Mouse (Mus musculus) myocyte (in vitro differentiated cells): ENCODE measurements around the gene Nup214. TPM values are rescaled to one million over a fixed set of nuclear protein-coding genes. Genes with fewer than 3 reads are reported as not detected.

Experiments used
- H3K27me3 ChIP-seq: one replicate; pipeline ENCODE4 v1.6.1; 2011; ENCODE audit not compliant: control insufficient read depth, insufficient read depth, insufficient read length
- H3K36me3 ChIP-seq: one replicate; pipeline ENCODE4 v1.6.1; 2011; ENCODE audit not compliant: control insufficient read depth, insufficient read depth
- H3K4me2 ChIP-seq: one replicate; pipeline ENCODE4 v1.6.1; 2011; ENCODE audit warnings: low read depth, control low read depth
- H3K4me3 ChIP-seq: one replicate; pipeline ENCODE4 v1.5.1; 2011; ENCODE audit warnings: mild to moderate bottlenecking, control low read depth, moderate library complexity
- H3K79me2 ChIP-seq: one replicate; pipeline ENCODE4 v1.6.1; 2011; ENCODE audit not compliant: control insufficient read depth, insufficient read depth
- H3ac ChIP-seq: one replicate; pipeline ENCODE4 v1.6.1; 2011; ENCODE audit not compliant: control insufficient read depth, insufficient read length
- CEBPB ChIP-seq: IDR thresholded peaks from 2 replicates; pipeline ENCODE4 v1.6.1; 2011; ENCODE audit warnings: mild to moderate bottlenecking, moderate library complexity; ENCODE audit not compliant: poor library complexity, insufficient read depth, severe bottlenecking
- E2F4 ChIP-seq: IDR thresholded peaks from one replicate; pipeline ENCODE4 v1.6.1; 2011; ENCODE audit warnings: mild to moderate bottlenecking, control low read depth, moderate library complexity; ENCODE audit not compliant: insufficient read depth
- MAX ChIP-seq: IDR thresholded peaks from one replicate; pipeline ENCODE4 v1.6.1; 2011; ENCODE audit warnings: low read depth, mild to moderate bottlenecking, control low read depth
- MYOD1 ChIP-seq, 3 experiments: IDR thresholded peaks; one replicate each; pipeline ENCODE4 v1.6.1; 2011; ENCODE audit warnings: control low read depth in 2 of 3, low read depth in 2 of 3, mild to moderate bottlenecking in 2 of 3, moderate library complexity in 1 of 3; ENCODE audit not compliant: insufficient read length in 2 of 3, control insufficient read depth in 1 of 3
- MYOG ChIP-seq, 3 experiments: IDR thresholded peaks; one replicate each; pipeline ENCODE4 v1.6.1; 2011; ENCODE audit warnings: control low read depth in 2 of 3, low read depth in 2 of 3, mild to moderate bottlenecking in 2 of 3; ENCODE audit not compliant: insufficient read length in 2 of 3, control insufficient read depth in 1 of 3, insufficient read depth in 1 of 3
- POLR2A ChIP-seq: IDR thresholded peaks from one replicate; pipeline ENCODE4 v1.6.1; 2011; ENCODE audit warnings: low read depth, mild to moderate bottlenecking, control low read depth, moderate library complexity; ENCODE audit not compliant: insufficient read length
- POLR2AphosphoS2 ChIP-seq: IDR thresholded peaks from one replicate; pipeline ENCODE4 v1.6.1; 2011; ENCODE audit warnings: low read depth, control low read depth; ENCODE audit not compliant: insufficient read length
- REST ChIP-seq: IDR thresholded peaks from one replicate; pipeline ENCODE4 v1.6.1; 2011; ENCODE audit warnings: mild to moderate bottlenecking, control low read depth, moderate library complexity; ENCODE audit not compliant: insufficient read depth, insufficient read length
- SRF ChIP-seq: IDR thresholded peaks from one replicate; pipeline ENCODE4 v1.6.1; 2011; ENCODE audit warnings: low read depth; ENCODE audit not compliant: control insufficient read depth, insufficient read length
- TCF12 ChIP-seq: IDR thresholded peaks from one replicate; pipeline ENCODE4 v1.6.1; 2011; ENCODE audit warnings: mild to moderate bottlenecking, control low read depth; ENCODE audit not compliant: poor library complexity, insufficient read depth, severe bottlenecking
- TCF3 ChIP-seq: IDR thresholded peaks from one replicate; pipeline ENCODE4 v1.6.1; 2011; ENCODE audit warnings: low read depth, control low read depth; ENCODE audit not compliant: insufficient read length
- USF1 ChIP-seq: IDR thresholded peaks from one replicate; pipeline ENCODE4 v1.6.1; 2011; ENCODE audit warnings: low read depth, mild to moderate bottlenecking, control low read depth, moderate library complexity
- polyA plus RNA-seq: library from polyadenylated mRNA; unstranded; fragments of >200 nt; fragmentation: generic; extraction: Trizol; gene quantifications from one replicate; pipeline ENCODE4 v1.2.1, GENCODE M21; 2012; ENCODE audit warnings: missing spikeins

The Nup214 gene
- polyA plus RNA-seq, 1 experiment = 26.3 TPM

DNA sequence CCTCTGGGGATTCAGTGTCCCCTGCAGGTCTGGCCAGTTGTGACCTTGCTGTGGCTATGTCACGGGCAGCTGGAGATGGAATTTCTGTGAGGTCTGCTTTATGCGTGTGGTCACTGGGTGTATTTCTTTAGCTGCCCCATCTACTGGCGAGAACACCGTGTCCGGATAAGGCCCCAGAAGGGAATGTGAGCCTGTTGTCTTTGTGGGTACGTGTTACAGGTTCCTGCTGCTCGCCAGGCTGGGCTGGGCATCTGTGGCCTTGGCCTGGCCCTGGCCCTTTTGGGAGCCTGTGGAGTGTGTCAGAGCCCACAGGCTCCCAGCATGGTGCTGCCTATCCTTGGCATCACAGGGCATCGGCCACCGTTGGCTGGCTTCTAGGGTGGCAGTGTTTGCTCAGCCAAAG is 19.5 kb upstream of the Nup214 start:
- H3K27me3 ChIP-seq = no peaks in the 10 kb centered on the region
- H3K36me3 ChIP-seq = no peaks in the 10 kb centered on the region
- peak in 2 of 3 experiments; percentile 13 to 84 for TF ChIP-seq MYOD1 (IDR thresholded peaks at IDR 0.05; ENCODE audit: control insufficient read depth in 1 of 3, insufficient read length in 2 of 3, low read depth in 2 of 3)
- peak; percentile 26 to 93 (median 48) for TF ChIP-seq MYOG (IDR thresholded peaks at IDR 0.05; ENCODE audit: control insufficient read depth in 1 of 3, insufficient read depth in 1 of 3, insufficient read length in 2 of 3, low read depth in 2 of 3)
- TF ChIP-seq POLR2AphosphoS2 = peak; percentile 46
- no peak for TF ChIP-seq TCF3
- TF ChIP-seq MAX = no peak
- TF ChIP-seq POLR2A = no peak
- H3K4me2 ChIP-seq = no peak overlapping the region
- no peaks in the 10 kb centered on the region for H3K79me2 ChIP-seq
- no peak overlapping the region for H3K4me3 ChIP-seq
- no peak overlapping the region for H3ac ChIP-seq

DNA sequence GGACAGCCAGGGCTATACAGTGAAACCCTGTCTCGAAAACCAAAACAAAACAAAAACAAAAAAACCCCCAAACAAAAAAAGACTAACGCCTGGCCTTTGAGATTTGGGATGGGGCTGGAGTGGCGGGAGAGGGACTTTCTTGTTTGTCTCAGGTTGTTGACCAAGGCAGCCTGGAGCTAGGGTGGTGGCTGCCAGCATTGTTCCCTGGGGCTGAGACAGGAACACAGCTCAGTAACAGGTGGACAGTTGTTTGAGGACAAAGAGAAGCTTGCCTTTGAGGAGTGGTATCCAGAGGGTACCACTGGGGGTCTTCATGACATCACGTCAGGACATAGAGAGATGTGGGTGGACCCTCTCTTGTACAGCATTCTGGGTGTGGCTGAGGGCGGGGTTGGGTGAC is 18.6 kb upstream of the Nup214 start:
- no peaks in the 10 kb centered on the region for H3K36me3 ChIP-seq
- H3ac ChIP-seq = no peak overlapping the region
- no peak overlapping the region for H3K4me3 ChIP-seq
- no peaks in the 10 kb centered on the region for H3K27me3 ChIP-seq
- H3K79me2 ChIP-seq = no peaks in the 10 kb centered on the region
- no peak overlapping the region for H3K4me2 ChIP-seq
- TF ChIP-seq MYOG (IDR thresholded peaks at IDR 0.05; ENCODE audit: control insufficient read depth in 1 of 3, insufficient read depth in 1 of 3, insufficient read length in 2 of 3, low read depth in 2 of 3) = peak in 1 of 3 experiments; percentile 15
- no peak for TF ChIP-seq REST
- no peak for TF ChIP-seq POLR2A
- no peak for TF ChIP-seq TCF12
- no peak for TF ChIP-seq POLR2AphosphoS2
- TF ChIP-seq MYOD1 (IDR thresholded peaks at IDR 0.05; ENCODE audit: control insufficient read depth in 1 of 3, insufficient read length in 2 of 3, low read depth in 2 of 3) = peak in 1 of 3 experiments; percentile 47
- TF ChIP-seq E2F4 = no peak
- TF ChIP-seq MAX = no peak
- TF ChIP-seq USF1 = no peak
- TF ChIP-seq CEBPB = no peak
- no peak for TF ChIP-seq SRF
- no peak for TF ChIP-seq TCF3

- no peak overlapping the region for H3K4me3 ChIP-seq
- no peaks in the 10 kb centered on the region for H3K79me2 ChIP-seq
- H3K36me3 ChIP-seq = no peaks in the 10 kb centered on the region
- H3K4me2 ChIP-seq = no peak overlapping the region
- H3K27me3 ChIP-seq = no peaks in the 10 kb centered on the region
- H3ac ChIP-seq = no peak overlapping the region
- TF ChIP-seq MYOG (IDR thresholded peaks at IDR 0.05; ENCODE audit: control insufficient read depth in 1 of 3, insufficient read depth in 1 of 3, insufficient read length in 2 of 3, low read depth in 2 of 3) (peak; percentile 96 to 100 (median 99)), POLR2AphosphoS2 (no peak), POLR2A (no peak), TCF12 (peak; percentile 98), TCF3 (peak; percentile 99), MYOD1 (IDR thresholded peaks at IDR 0.05; ENCODE audit: control insufficient read depth in 1 of 3, insufficient read length in 2 of 3, low read depth in 2 of 3) (peak in 2 of 3 experiments; percentile 99), CEBPB (no peak), SRF (no peak), REST (no peak), E2F4 (no peak), USF1 (no peak), MAX (no peak)
These were observed 17.0 kb upstream of the Nup214 start for GRCm38 (mm10) chr2:31957211-31957610.

GRCm38 (mm10) chr2:31960986-31961385 is 13.2 kb upstream of the Nup214 start:
- Histone ChIP-seq H3ac (no peak overlapping the region), H3K36me3 (no peaks in the 10 kb centered on the region), H3K27me3 (no peaks in the 10 kb centered on the region), H3K79me2 (no peaks in the 10 kb centered on the region), H3K4me2 (no peak overlapping the region), H3K4me3 (no peak overlapping the region)
- TF ChIP-seq CEBPB (no peak), MYOD1 (IDR thresholded peaks at IDR 0.05; ENCODE audit: control insufficient read depth in 1 of 3, insufficient read length in 2 of 3, low read depth in 2 of 3) (no peak), SRF (no peak), MYOG (IDR thresholded peaks at IDR 0.05; ENCODE audit: control insufficient read depth in 1 of 3, insufficient read depth in 1 of 3, insufficient read length in 2 of 3, low read depth in 2 of 3) (no peak), E2F4 (no peak), POLR2AphosphoS2 (no peak), TCF3 (no peak), TCF12 (no peak), POLR2A (no peak), MAX (no peak), REST (no peak), USF1 (no peak)

- no peak for TF ChIP-seq MAX
- no peak for TF ChIP-seq SRF
- TF ChIP-seq POLR2AphosphoS2 = no peak
- TF ChIP-seq REST = no peak
- TF ChIP-seq TCF3 = no peak
- no peak for TF ChIP-seq POLR2A
- TF ChIP-seq MYOD1 (IDR thresholded peaks at IDR 0.05; ENCODE audit: control insufficient read depth in 1 of 3, insufficient read length in 2 of 3, low read depth in 2 of 3) = no peak
- no peak for TF ChIP-seq CEBPB
- TF ChIP-seq MYOG (IDR thresholded peaks at IDR 0.05; ENCODE audit: control insufficient read depth in 1 of 3, insufficient read depth in 1 of 3, insufficient read length in 2 of 3, low read depth in 2 of 3) = no peak
- TF ChIP-seq E2F4 = no peak
- no peak for TF ChIP-seq TCF12
- Histone ChIP-seq H3K79me2 (no peaks in the 10 kb centered on the region), H3ac (no peak overlapping the region), H3K27me3 (no peaks in the 10 kb centered on the region), H3K36me3 (no peaks in the 10 kb centered on the region), H3K4me2 (no peak overlapping the region), H3K4me3 (no peak overlapping the region)
These were observed 12.4 kb upstream of the Nup214 start for GRCm38 (mm10) chr2:31961791-31962222.
